Mouse (Mus musculus): ENCODE data around the gene Rasal1.

- TF ChIP-seq CTCF (IDR thresholded peaks at IDR 0.05; ENCODE audit: control insufficient read depth, insufficient read depth, insufficient replicate concordance, low read depth, low read length), result no peak
- TF ChIP-seq POLR2A (IDR thresholded peaks at IDR 0.05; ENCODE audit: control insufficient read depth, low read depth, low read length), result no peak
Observed at GRCm38 (mm10) chr5:120660816-120661215, 12.2 kb downstream of the Rasal1 start.
